Mouse (Mus musculus): Measurements from ENCODE around the gene Runx2.

DNA sequence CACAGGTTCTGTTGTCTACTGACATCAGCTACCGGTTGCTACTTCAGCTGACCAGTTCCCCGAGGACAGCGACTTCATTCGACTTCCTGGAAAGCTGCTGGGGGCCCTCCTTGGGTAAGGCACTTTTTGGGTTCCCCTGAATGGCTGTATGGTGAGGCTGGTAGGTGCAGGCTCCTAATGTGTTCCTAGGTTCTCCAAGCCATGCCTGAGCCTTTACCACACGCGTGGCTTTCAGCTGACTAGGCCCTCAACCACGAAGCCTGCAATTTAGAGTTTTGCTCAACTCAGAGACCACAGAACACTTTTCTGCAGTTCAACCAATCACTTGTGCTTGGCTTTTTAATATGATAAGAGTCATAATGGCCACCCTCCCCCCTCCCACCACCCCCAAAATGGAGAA, 208.4 kb downstream of the Runx2 start:
- TF ChIP-seq CTCF (IDR thresholded peaks at IDR 0.05; ENCODE audit: control insufficient read depth, insufficient read depth, low read length) (no peak), POLR2A (IDR thresholded peaks at IDR 0.05; ENCODE audit: borderline replicate concordance, control insufficient read depth, low read depth, low read length) (no peak)
